ENCODE assay signal across 8 mouse cellular contexts in genomic region chr15:5241304-5242201, GRCm38 (mm10). TPM values are rescaled to one million over a fixed set of nuclear protein-coding genes. Genes with fewer than 3 reads are reported as not detected.
A peak's percentile ranks its signal among the peaks of the same experiment; 100 is the strongest.
DNase-seq lines count a peak whose midpoint lies in the region; ATAC-seq and TF ChIP-seq lines count a peak whose summit lies in the region.

No protein-coding gene starts in this region.

- peak; percentile 10; the same call in 1 of the 2 replicates for ATAC-seq in common myeloid progenitor, adult 5-6 weeks (replicated peaks; ENCODE audit: low read depth, poor library complexity, severe bottlenecking)
- no peak for ATAC-seq in kidney, postnatal 0 days (replicated peaks; ENCODE audit: low FRiP score, low read depth)
- ATAC-seq in cerebellum, adult (ENCODE audit: insufficient number of reproducible peaks, low FRiP score, low TSS enrichment), result no peak

- no peaks in the 10 kb centered on the region for H3K27me3 ChIP-seq in kidney, postnatal 0 days (ENCODE audit: insufficient read depth, low read length)
- no peaks in the 10 kb centered on the region for H3K27me3 ChIP-seq in splenic B cell, adult 2 months (ENCODE audit: control insufficient read depth, insufficient read depth, low read length, poor library complexity, severe bottlenecking)

- 18% methylated on average over 12 of the region's 12 CpGs for WGBS in kidney, postnatal 0 days
- WGBS in macrophage (ENCODE audit: missing documents), result 18% methylated on average over 12 of the region's 12 CpGs

- peak overlapping the region; percentile 64 for H3K4me3 ChIP-seq in kidney, postnatal 0 days (replicated peaks; ENCODE audit: low read depth, low read length)
- H3K4me3 ChIP-seq in macrophage (ENCODE audit: inconsistent target), result peak overlapping the region; percentile 25

- peak; percentile 29 for DNase-seq in right cerebral cortex, adult 18-20 months
- DNase-seq in right cerebral cortex, postnatal 25 days, result no peak
- DNase-seq in heart, adult 8-10 months (ENCODE audit: low spot score), result peak; percentile 62
- peak; percentile 87 for DNase-seq in kidney, postnatal 0 days (ENCODE audit: low spot score)
- DNase-seq in splenic B cell, adult 2 months (ENCODE audit: low read depth, low spot score), result peak; percentile 60

- H3K4me1 ChIP-seq in kidney, postnatal 0 days (replicated peaks; ENCODE audit: insufficient read depth, low read length), result peaks cover 11% of the 10 kb centered on the region; the same call in 1 of the 2 replicates

- H3K27ac ChIP-seq in kidney, postnatal 0 days, result 0 out of 2 replicates have a peak overlapping the region, but pooled peaks have one; percentile 27
- H3K27ac ChIP-seq in macrophage, result peak overlapping the region; percentile 34

- H3K9me3 ChIP-seq in kidney, postnatal 0 days (replicated peaks; ENCODE audit: low read length), result no peaks in the 10 kb centered on the region

- H3K36me3 ChIP-seq in kidney, postnatal 0 days (ENCODE audit: insufficient read depth, low read length), result no peaks in the 10 kb centered on the region
- H3K36me3 ChIP-seq in macrophage (ENCODE audit: inconsistent target), result no peaks in the 10 kb centered on the region
- H3K36me3 ChIP-seq in splenic B cell, adult 2 months (ENCODE audit: control insufficient read depth, insufficient read depth, low read length, poor library complexity, severe bottlenecking), result no peaks in the 10 kb centered on the region

- peaks cover 66% of the 10 kb centered on the region; the same call in 1 of the 2 replicates for H3K79me2 ChIP-seq in macrophage (ENCODE audit: inconsistent target)

- peak overlapping the region; percentile 44; the same call in 1 of the 2 replicates for H3K9ac ChIP-seq in kidney, postnatal 0 days (ENCODE audit: low read depth, low read length)

- H3K4me2 ChIP-seq in kidney, postnatal 0 days (ENCODE audit: low read length), result peak overlapping the region; percentile 97

- peak; percentile 56 for TF ChIP-seq CTCF in kidney, postnatal 0 days (IDR thresholded peaks at IDR 0.05; ENCODE audit: low read depth)

RNA-seq across cellular contexts. Expression of gene Ptger4, which starts 2.4 kb away (rescaled TPM):
- total RNA-seq in common myeloid progenitor, adult 5-6 weeks (2017), result 8.3 and 10.3 TPM in 2 replicates
- 1 to 10 TPM; 2.6 to 4.1 (median 3.1) TPM for total RNA-seq in heart, adult 8-10 months (2022)
- polyA plus RNA-seq in kidney, postnatal 0 days (2015; fragmentation: Nextera tagmentation; extraction: Ambion mirVana), result 4.6 and 5.3 TPM in 2 replicates
- 100 to 1,000 TPM in 2 of 26 experiments, 10 to 100 TPM in 21, 1 to 10 TPM in 3; 5.0 to 107 (median 31.5) TPM for total RNA-seq in macrophage (2018; cell fraction: chromatin; rRNA removed)
- 10 to 100 TPM in 22 of 26 experiments, 1 to 10 TPM in 4; 8.3 to 66.3 (median 31.1) TPM for total RNA-seq in macrophage (2018; cell fraction: cytosol; rRNA removed)
- total RNA-seq in macrophage (2018; cell fraction: nucleus; rRNA removed), result 100 to 1,000 TPM in 7 of 26 experiments, 10 to 100 TPM in 19; 10.8 to 145 (median 63.6) TPM
- polyA plus RNA-seq in macrophage (2018), result 3.1 to 11.0 TPM (median 6.2 TPM) in 3 replicates

RNA-seq across cellular contexts. Expression of gene Ttc33, which starts 56.2 kb away (rescaled TPM):
- 49.6 and 50.2 TPM in 2 replicates for total RNA-seq in common myeloid progenitor, adult 5-6 weeks (2017)
- total RNA-seq in heart, adult 8-10 months (2022), result 10 to 100 TPM; 41.9 to 46.4 (median 43.9) TPM
- 45.9 and 47.4 TPM in 2 replicates for polyA plus RNA-seq in kidney, postnatal 0 days (2015; fragmentation: Nextera tagmentation; extraction: Ambion mirVana)
- total RNA-seq in macrophage (2018; cell fraction: chromatin; rRNA removed), result 10 to 100 TPM in 18 of 26 experiments, 1 to 10 TPM in 8; 4.7 to 38.5 (median 15.6) TPM
- total RNA-seq in macrophage (2018; cell fraction: cytosol; rRNA removed), result 10 to 100 TPM; 19.9 to 58.1 (median 30.9) TPM
- 10 to 100 TPM in 23 of 26 experiments, 1 to 10 TPM in 3; 9.4 to 45.3 (median 15.0) TPM for total RNA-seq in macrophage (2018; cell fraction: nucleus; rRNA removed)
- polyA plus RNA-seq in macrophage (2018), result 23.6 to 34.6 TPM (median 34.1 TPM) in 3 replicates
